Mouse (Mus musculus) megakaryocyte, embryonic 14.5 days (primary cell): Measurements from ENCODE around the gene Pik3r6.

Experiments used
- FLI1 ChIP-seq: IDR thresholded peaks from 2 replicates; pipeline ENCODE4 v1.6.1; 2012; ENCODE audit warnings: low read length, inconsistent platforms, mixed read lengths
- GATA1 ChIP-seq: IDR thresholded peaks from 3 replicates; pipeline ENCODE4 v1.6.1; 2012; ENCODE audit warnings: mixed read lengths, low read length, inconsistent platforms, borderline replicate concordance

- TF ChIP-seq GATA1 (no peak), FLI1 (no peak)
These were observed 81.2 kb downstream of the Pik3r6 start for GRCm38 (mm10) chr11:68583906-68584480.
